Mouse (Mus musculus): Measurements from ENCODE around the gene Rfx4. TPM values are rescaled to one million over a fixed set of nuclear protein-coding genes. Genes with fewer than 3 reads are reported as not detected.

The Rfx4 gene
- total RNA-seq, 2 experiments from 2014 or later: 0.39 to 0.51 TPM

Other genes with a start within 250 kb of the Rfx4 start
- gene Ckap4, start 222.0 kb upstream of the Rfx4 start, total RNA-seq (2021): 10 to 100 TPM; 62.1 to 65.7 TPM
- gene Tcp11l2, start 179.4 kb upstream of the Rfx4 start, total RNA-seq (2021): 10 to 100 TPM; 47.4 to 47.9 TPM
- 10 to 100 TPM; 22.4 to 26.8 TPM for gene Polr3b, start 133.8 kb upstream of the Rfx4 start, total RNA-seq (2021)
- gene Ric8b, start 161.6 kb downstream of the Rfx4 start, total RNA-seq (2021): 10 to 100 TPM; 26.6 to 31.8 TPM